10 mouse cellular contexts compared by ENCODE assay signal in genomic region chr13:93724206-93724605, GRCm38 (mm10). TPM values are rescaled to one million over a fixed set of nuclear protein-coding genes. Genes with fewer than 3 reads are reported as not detected.
DNase-seq lines count a peak whose midpoint lies in the region; ATAC-seq and TF ChIP-seq lines count a peak whose summit lies in the region.
"Had no signal": no experiment of that assay in that cellular context is flagged by ENCODE, and none has a peak within 500 bp of the region (broad histone marks: within the 10 kb centered on the region; RNA-seq: fewer than 3 reads in every experiment).

No protein-coding gene starts in this region.

- H3K27ac ChIP-seq in limb, embryonic 11.5 days (replicated peaks; ENCODE audit: low read depth, low read length), result no peak overlapping the region
- no peak overlapping the region for H3K27ac ChIP-seq in limb, embryonic 10.5 days
- H3K27ac ChIP-seq in lung, postnatal 0 days (ENCODE audit: low read length), result no peak overlapping the region

- no peak for DNase-seq in cerebellum, adult 9-10 months
- DNase-seq in limb, embryonic 11.5 days (ENCODE audit: low spot score), result peak; percentile 32
- no peak for DNase-seq in limb, embryonic 10.5 days (ENCODE audit: low spot score)
- no peak for DNase-seq in Patski (ENCODE audit: low read depth, low spot score)
- peak; percentile 33 for DNase-seq in lung, postnatal 0 days (ENCODE audit: low spot score)
- no peak for DNase-seq in ovary, adult 18-20 months (ENCODE audit: low spot score)
- DNase-seq in layer of hippocampus, postnatal 14 days (ENCODE audit: low spot score in 2 of 2), result no peak

- ATAC-seq in cerebellum, adult (ENCODE audit: insufficient number of reproducible peaks, low FRiP score, low TSS enrichment), result peak; percentile 45; the same call in 1 of the 2 replicates
- ATAC-seq in limb, embryonic 11.5 days (ENCODE audit: insufficient number of reproducible peaks, low FRiP score, low TSS enrichment, low read depth), result no peak
- ATAC-seq in Patski, result no peak
- ATAC-seq in lung, postnatal 0 days, result no peak

- no peaks in the 10 kb centered on the region for H3K27me3 ChIP-seq in limb, embryonic 11.5 days (ENCODE audit: control insufficient read depth, insufficient read depth, low read length)
- no peaks in the 10 kb centered on the region for H3K27me3 ChIP-seq in limb, embryonic 10.5 days (ENCODE audit: low read depth, poor library complexity, severe bottlenecking)
- H3K27me3 ChIP-seq in Patski, result peaks cover 36% of the 10 kb centered on the region
- no peaks in the 10 kb centered on the region for H3K27me3 ChIP-seq in lung, postnatal 0 days (replicated peaks; ENCODE audit: insufficient read depth, low read length)

- peak; percentile 83 for TF ChIP-seq CTCF in Patski (IDR thresholded peaks at IDR 0.05)
- TF ChIP-seq CTCF in lung, postnatal 0 days (IDR thresholded peaks at IDR 0.05), result peak; percentile 71

- H3K36me3 ChIP-seq in limb, embryonic 11.5 days (ENCODE audit: control insufficient read depth, insufficient read depth, low read length), result no peaks in the 10 kb centered on the region
- H3K36me3 ChIP-seq in limb, embryonic 10.5 days, result no peaks in the 10 kb centered on the region
- no peaks in the 10 kb centered on the region for H3K36me3 ChIP-seq in lung, postnatal 0 days (ENCODE audit: insufficient read depth, low read length)

- TF ChIP-seq EP300 in lung, postnatal 0 days (IDR thresholded peaks at IDR 0.05), result no peak

- no peak overlapping the region for H3K4me3 ChIP-seq in limb, embryonic 11.5 days (ENCODE audit: low read depth, low read length)
- H3K4me3 ChIP-seq in limb, embryonic 10.5 days, result no peak overlapping the region
- H3K4me3 ChIP-seq in lung, postnatal 0 days (ENCODE audit: low read depth, low read length), result no peak overlapping the region

- 30% methylated on average over 2 of the region's 2 CpGs for WGBS in limb, embryonic 11.5 days
- WGBS in limb, embryonic 10.5 days, result 44% methylated on average over 2 of the region's 2 CpGs
- WGBS in lung, postnatal 0 days, result 19% methylated on average over 2 of the region's 2 CpGs

- no peaks in the 10 kb centered on the region for H3K9me3 ChIP-seq in limb, embryonic 11.5 days (ENCODE audit: control insufficient read depth, low read length)
- H3K9me3 ChIP-seq in limb, embryonic 10.5 days (replicated peaks), result no peaks in the 10 kb centered on the region
- H3K9me3 ChIP-seq in lung, postnatal 0 days (ENCODE audit: low read length), result no peaks in the 10 kb centered on the region

- CTCF ChIA-PET in Patski (lab: Charles Lee), result interaction anchor here (0.8 to 1.3 kb wide), 3 partner anchors 21 to 35 kb away, joined by 3 to 4 read pairs (median 3); no protein-coding TSS in a partner anchor

- in situ Hi-C loops in Patski (cut with MboI; ENCODE audit: low pct_unique_long_range_greater_than_20kb), result loop anchor here (25.0 kb wide), 1 partner anchor 962 kb away; no protein-coding TSS in a partner anchor

- POLR2A ChIA-PET in Patski (lab: Charles Lee), result no interaction called here

- no peak overlapping the region for H3K9ac ChIP-seq in limb, embryonic 11.5 days (ENCODE audit: low read length)
- no peak overlapping the region for H3K9ac ChIP-seq in lung, postnatal 0 days (replicated peaks; ENCODE audit: low read depth)

- no peaks in the 10 kb centered on the region; the same call in 1 of the 2 replicates for H3K4me1 ChIP-seq in limb, embryonic 11.5 days (ENCODE audit: control insufficient read depth, insufficient read depth, low read length)
- peaks cover 7% of the 10 kb centered on the region; the same call in 1 of the 2 replicates for H3K4me1 ChIP-seq in limb, embryonic 10.5 days
- H3K4me1 ChIP-seq in lung, postnatal 0 days (ENCODE audit: insufficient read depth, low read depth, low read length), result no peaks in the 10 kb centered on the region

- H3K4me2 ChIP-seq in limb, embryonic 11.5 days (ENCODE audit: low read depth, severe bottlenecking), result no peak overlapping the region
- H3K4me2 ChIP-seq in lung, postnatal 0 days (replicated peaks; ENCODE audit: low read depth, low read length), result no peak overlapping the region

RNA-seq across cellular contexts. Expression of gene Arsb, which starts 47.2 kb away (rescaled TPM):
- 10.2 and 12.0 TPM in 2 replicates for polyA plus RNA-seq in limb, embryonic 11.5 days (2014; fragmentation: Nextera tagmentation; extraction: Ambion mirVana)
- polyA plus RNA-seq in limb, embryonic 10.5 days (2016; fragmentation: Nextera tagmentation; extraction: Ambion mirVana), result 5.3 and 7.2 TPM in 2 replicates
- 82.1 TPM for polyA plus RNA-seq in Patski (2021)
- 3.2 and 3.7 TPM in 2 replicates for polyA plus RNA-seq in lung, postnatal 0 days (2015; fragmentation: Nextera tagmentation; extraction: Ambion mirVana)
- total RNA-seq in layer of hippocampus, postnatal 14 days (2021), result 100 to 1,000 TPM; 106 to 114 TPM

RNA-seq across cellular contexts. Expression of gene Dmgdh, which starts 50.0 kb away (rescaled TPM):
- polyA plus RNA-seq in limb, embryonic 11.5 days (2014; fragmentation: Nextera tagmentation; extraction: Ambion mirVana), result not detected in 2 replicates
- polyA plus RNA-seq in limb, embryonic 10.5 days (2016; fragmentation: Nextera tagmentation; extraction: Ambion mirVana), result not detected in 2 replicates
- polyA plus RNA-seq in Patski (2021), result not detected
- not detected in 2 replicates for polyA plus RNA-seq in lung, postnatal 0 days (2015; fragmentation: Nextera tagmentation; extraction: Ambion mirVana)
- total RNA-seq in layer of hippocampus, postnatal 14 days (2021), result under 1 TPM; 0.24 to 0.48 TPM
- polyA plus RNA-seq: gonadal fat pad, adult 2 months; lung, embryonic 16.5 days had no signal

RNA-seq across cellular contexts. Expression of gene Bhmt2, which starts 50.1 kb away (rescaled TPM):
- polyA plus RNA-seq in limb, embryonic 11.5 days (2014; fragmentation: Nextera tagmentation; extraction: Ambion mirVana), result 0.07 TPM in 1 of 2 replicates, not detected in the other
- not detected in 2 replicates for polyA plus RNA-seq in limb, embryonic 10.5 days (2016; fragmentation: Nextera tagmentation; extraction: Ambion mirVana)
- 0.04 TPM for polyA plus RNA-seq in Patski (2021)
- 0.05 TPM in 1 of 2 replicates, not detected in the other for polyA plus RNA-seq in lung, postnatal 0 days (2015; fragmentation: Nextera tagmentation; extraction: Ambion mirVana)
- total RNA-seq in layer of hippocampus, postnatal 14 days (2021), result under 1 TPM; 0.41 TPM

Comparison
In these comparisons a context has a peak if more than half of its experiments do, and no peak if none do; other contexts are left out.
1. DNase-seq: peak in limb, embryonic 11.5 days (single experiment) and lung, postnatal 0 days (single experiment); none in cerebellum, adult 9-10 months (single experiment), limb, embryonic 10.5 days (single experiment), Patski (single experiment), ovary, adult 18-20 months (single experiment) and layer of hippocampus, postnatal 14 days (0 of 2).